Comparison of ENCODE assay signal across 8 mouse cellular contexts in the genomic region with DNA sequence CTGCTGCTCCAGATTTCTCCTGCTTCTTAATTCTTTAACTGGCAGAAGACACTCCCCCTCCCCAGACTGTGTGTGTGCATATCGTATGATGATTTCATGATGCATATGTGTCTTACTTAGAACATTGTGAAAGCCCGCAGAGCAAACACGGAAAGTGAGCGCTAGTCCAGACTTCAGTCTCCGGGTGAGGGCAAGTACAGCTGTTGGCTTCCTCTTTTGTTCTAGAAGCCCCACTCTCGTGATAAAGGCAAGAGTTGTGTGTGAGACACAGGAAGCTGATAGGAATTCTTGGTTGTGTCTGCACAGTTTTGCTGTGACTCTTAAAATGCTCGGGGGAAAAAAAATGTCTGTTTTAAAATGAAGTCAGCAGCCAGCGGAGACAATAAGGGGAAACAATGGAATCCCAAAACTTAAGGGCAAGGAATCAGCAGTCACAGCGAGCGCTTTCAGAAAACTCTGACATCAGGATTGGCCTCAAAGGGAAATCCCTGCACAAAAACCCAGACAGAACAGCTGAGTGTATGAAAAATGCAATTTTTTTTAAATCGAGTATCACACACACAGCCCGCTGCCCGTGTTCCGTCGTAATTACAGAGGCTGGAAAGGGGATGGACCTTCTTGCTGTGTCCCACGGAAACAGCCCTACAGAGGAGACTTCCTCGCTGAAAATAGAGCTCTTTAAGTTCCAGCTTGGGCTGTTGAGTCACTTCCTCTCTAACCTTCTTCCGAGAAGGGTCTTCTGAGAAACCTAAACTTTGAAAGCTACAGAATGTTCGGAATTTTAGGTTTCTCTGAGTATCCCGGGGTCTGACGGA.
A peak's percentile ranks its signal among the peaks of the same experiment; 100 is the strongest.
DNase-seq lines count a peak whose midpoint lies in the region; ATAC-seq and TF ChIP-seq lines count a peak whose summit lies in the region.

No protein-coding gene starts in this region.

- no peak for TF ChIP-seq POLR2A in myocyte (IDR thresholded peaks at IDR 0.05; ENCODE audit: insufficient read length, low read depth)

- H3K4me2 ChIP-seq in heart, postnatal 0 days (ENCODE audit: low read depth, low read length), result peak overlapping the region; percentile 59
- peak overlapping the region; percentile 56 for H3K4me2 ChIP-seq in liver, embryonic 12.5 days
- H3K4me2 ChIP-seq in myocyte (ENCODE audit: low read depth), result peak overlapping the region; percentile 9

- H3K27me3 ChIP-seq in heart, postnatal 0 days (ENCODE audit: control insufficient read depth, insufficient read depth, low read length), result no peaks in the 10 kb centered on the region
- no peaks in the 10 kb centered on the region for H3K27me3 ChIP-seq in liver, embryonic 12.5 days (replicated peaks)
- no peaks in the 10 kb centered on the region for H3K27me3 ChIP-seq in myocyte (ENCODE audit: control insufficient read depth, insufficient read depth, insufficient read length)

- no peaks in the 10 kb centered on the region for H3K9me3 ChIP-seq in heart, postnatal 0 days (replicated peaks; ENCODE audit: control insufficient read depth, low read length)
- H3K9me3 ChIP-seq in liver, embryonic 12.5 days (replicated peaks), result no peaks in the 10 kb centered on the region

- peak overlapping the region; percentile 35 for H3K4me3 ChIP-seq in heart, postnatal 0 days (ENCODE audit: low read depth, low read length)
- peak overlapping the region; percentile 27 for H3K4me3 ChIP-seq in liver, embryonic 12.5 days
- no peak overlapping the region for H3K4me3 ChIP-seq in myocyte

- peaks cover 9% of the 10 kb centered on the region; the same call in 1 of the 2 replicates for H3K4me1 ChIP-seq in heart, postnatal 0 days (ENCODE audit: control insufficient read depth, insufficient read depth)
- H3K4me1 ChIP-seq in liver, embryonic 12.5 days, result peaks cover 31% of the 10 kb centered on the region

- no peaks in the 10 kb centered on the region for H3K79me2 ChIP-seq in myocyte (ENCODE audit: control insufficient read depth, insufficient read depth)

- 0 out of 2 replicates have a peak, but pooled peaks have one; percentile 40 for TF ChIP-seq EP300 in heart, postnatal 0 days (IDR thresholded peaks at IDR 0.05; ENCODE audit: low read depth)

- TF ChIP-seq CTCF in heart, postnatal 0 days (IDR thresholded peaks at IDR 0.05; ENCODE audit: low read depth), result no peak

- H3K36me3 ChIP-seq in heart, postnatal 0 days (replicated peaks; ENCODE audit: control insufficient read depth, insufficient read depth, low read length), result no peaks in the 10 kb centered on the region
- H3K36me3 ChIP-seq in liver, embryonic 12.5 days, result no peaks in the 10 kb centered on the region
- no peaks in the 10 kb centered on the region for H3K36me3 ChIP-seq in myocyte (ENCODE audit: control insufficient read depth, insufficient read depth)

- peak; percentile 77 for ATAC-seq in frontal cortex, adult (ENCODE audit: low TSS enrichment)
- peak; percentile 87 for ATAC-seq in heart, postnatal 0 days (ENCODE audit: insufficient read depth, low read depth)
- ATAC-seq in liver, embryonic 12.5 days, result peak; percentile 56; the same call in 1 of the 2 replicates

- no peak overlapping the region for H3ac ChIP-seq in myocyte (ENCODE audit: control insufficient read depth, insufficient read length)

- peak overlapping the region; percentile 37; the same call in 1 of the 2 replicates for H3K9ac ChIP-seq in heart, postnatal 0 days (replicated peaks; ENCODE audit: low read depth, low read length)
- peak overlapping the region; percentile 40; the same call in 1 of the 2 replicates for H3K9ac ChIP-seq in liver, embryonic 12.5 days

- H3K27ac ChIP-seq in heart, postnatal 0 days (ENCODE audit: low read depth), result peak overlapping the region; percentile 89
- H3K27ac ChIP-seq in liver, embryonic 12.5 days, result peak overlapping the region; percentile 18

- 37% methylated on average over 21 of the region's 21 CpGs for WGBS in heart, postnatal 0 days
- 16% methylated on average over 21 of the region's 21 CpGs for WGBS in liver, embryonic 12.5 days (ENCODE audit: insufficient replicate concordance)

- no peak for DNase-seq in frontal cortex, postnatal 14 days (ENCODE audit: low spot score in 2 of 2)
- peak; percentile 39 for DNase-seq in c-Kit-positive CD71-negative TER-119-negative erythroid progenitor cells, embryonic 14.5 days (ENCODE audit: low read depth)
- DNase-seq in heart, postnatal 0 days (ENCODE audit: low spot score), result peak; percentile 34
- DNase-seq in urinary bladder, adult 2 months (ENCODE audit: low spot score), result no peak
- DNase-seq in frontal cortex, postnatal 25 days (ENCODE audit: low spot score in 2 of 2), result no peak

TF ChIP-seq in myocyte, 11 proteins besides CTCF, POLR2A, EP300 and RAD21:
- TF ChIP-seq E2F4 (IDR thresholded peaks at IDR 0.05; ENCODE audit: insufficient read depth) (no peak), USF1 (IDR thresholded peaks at IDR 0.05; ENCODE audit: low read depth) (no peak), REST (IDR thresholded peaks at IDR 0.05; ENCODE audit: insufficient read depth, insufficient read length) (no peak), SRF (IDR thresholded peaks at IDR 0.05; ENCODE audit: control insufficient read depth, insufficient read length, low read depth) (no peak), MAX (IDR thresholded peaks at IDR 0.05; ENCODE audit: low read depth) (no peak), TCF3 (IDR thresholded peaks at IDR 0.05; ENCODE audit: insufficient read length, low read depth) (no peak), TCF12 (IDR thresholded peaks at IDR 0.05; ENCODE audit: insufficient read depth, poor library complexity, severe bottlenecking) (no peak), CEBPB (IDR thresholded peaks at IDR 0.05; ENCODE audit: insufficient read depth, poor library complexity, severe bottlenecking) (no peak)

Comparison
In these comparisons a context has a peak if more than half of its experiments do, and no peak if none do; other contexts are left out.
1. DNase-seq: peak in c-Kit-positive CD71-negative TER-119-negative erythroid progenitor cells, embryonic 14.5 days (single experiment) and heart, postnatal 0 days (single experiment); none in frontal cortex, postnatal 14 days (0 of 2), urinary bladder, adult 2 months (single experiment) and frontal cortex, postnatal 25 days (0 of 2).
2. H3K4me2 ChIP-seq: peak in every context shown above with its lines; median percentile 59 in heart, postnatal 0 days; 56 in liver, embryonic 12.5 days; 9 in myocyte.
3. Peak in every context shown above with its lines, with median percentiles within 50 percentile points of each other: ATAC-seq.